Mouse (Mus musculus) liver, embryonic 14.5 days (tissue): ENCODE measurements around the gene Tmem235.

Source experiments
- CTCF ChIP-seq: IDR thresholded peaks from 2 replicates; pipeline ENCODE4 v1.5.1; 2016; ENCODE audit warnings: antibody characterized with exemption, low read depth, control low read depth
- EP300 ChIP-seq: IDR thresholded peaks from 2 replicates; pipeline ENCODE4 v1.6.1; 2016; ENCODE audit warnings: antibody characterized with exemption, low read depth

DNA sequence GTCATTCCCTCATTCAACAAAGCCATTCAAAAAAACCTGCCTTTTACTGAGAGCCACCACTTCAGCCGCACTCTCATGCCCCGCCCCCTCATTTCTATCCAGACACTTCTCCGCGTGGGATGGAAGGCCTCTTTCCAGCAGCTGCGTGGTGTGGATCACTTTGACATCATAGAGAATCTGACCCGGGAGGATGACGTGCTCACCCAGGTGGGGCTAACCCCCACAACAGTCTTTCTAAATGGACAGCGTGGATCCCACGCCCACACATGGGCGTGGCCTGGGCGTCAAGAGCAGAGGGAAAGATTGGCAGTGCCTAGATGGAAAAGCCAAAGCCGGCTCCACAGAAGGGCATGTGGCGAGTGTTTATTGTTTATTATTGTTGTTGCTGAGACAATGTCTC is 24.2 kb upstream of the Tmem235 start:
- TF ChIP-seq CTCF (no peak), EP300 (no peak)
